Mouse (Mus musculus) hindlimb bud, embryonic 11.5 days (tissue): Measurements from ENCODE around the gene Lrrc8c.

Source experiments
- DNase-seq: peaks from one replicate; pipeline ENCODE4 v3.0.0-alpha.2; 2012; ENCODE audit warnings: low read depth, low spot score; ENCODE audit errors: extremely low spot score

The Lrrc8c gene

GRCm38 (mm10) chr5:105500132-105501121 lies 18.8 kb upstream of the Lrrc8c start:
- DNase-seq: no peak

GRCm38 (mm10) chr5:105501136-105501535 lies 18.1 kb upstream of the Lrrc8c start:
- DNase-seq: no peak

- no peak for DNase-seq
Measured at GRCm38 (mm10) chr5:105508813-105509212, 10.4 kb upstream of the Lrrc8c start.

- no peak for DNase-seq
Measured at GRCm38 (mm10) chr5:105512297-105512696, 6.9 kb upstream of the Lrrc8c start.

- DNase-seq: no peak
Measured at GRCm38 (mm10) chr5:105515532-105515931, 3.7 kb upstream of the Lrrc8c start.

- DNase-seq: no peak
Measured at GRCm38 (mm10) chr5:105516290-105516689, 2.9 kb upstream of the Lrrc8c start.

GRCm38 (mm10) chr5:105517992-105518625 lies 1.1 kb upstream of the Lrrc8c start:
- DNase-seq: no peak

GRCm38 (mm10) chr5:105518626-105519095 lies 527 bp upstream of the Lrrc8c start:
- DNase-seq: no peak

GRCm38 (mm10) chr5:105519976-105520300 lies 750 bp downstream of the Lrrc8c start:
- DNase-seq: no peak

- DNase-seq: no peak
Measured at GRCm38 (mm10) chr5:105520442-105520965, 1.3 kb downstream of the Lrrc8c start.

- DNase-seq: no peak
Measured at GRCm38 (mm10) chr5:105523452-105523851, 4.3 kb downstream of the Lrrc8c start.

GRCm38 (mm10) chr5:105525004-105525403 lies 5.8 kb downstream of the Lrrc8c start:
- DNase-seq: no peak

GRCm38 (mm10) chr5:105526107-105526645 lies 7.0 kb downstream of the Lrrc8c start:
- no peak for DNase-seq

GRCm38 (mm10) chr5:105526766-105527165 lies 7.6 kb downstream of the Lrrc8c start:
- DNase-seq: no peak

GRCm38 (mm10) chr5:105527477-105528331 lies 8.5 kb downstream of the Lrrc8c start:
- no peak for DNase-seq

GRCm38 (mm10) chr5:105530576-105530975 lies 11.4 kb downstream of the Lrrc8c start:
- DNase-seq: no peak

GRCm38 (mm10) chr5:105535186-105535585 lies 16.0 kb downstream of the Lrrc8c start:
- DNase-seq: no peak

- no peak for DNase-seq
Measured at GRCm38 (mm10) chr5:105536172-105536571, 17.0 kb downstream of the Lrrc8c start.

GRCm38 (mm10) chr5:105537101-105537723 lies 18.0 kb downstream of the Lrrc8c start:
- no peak for DNase-seq

GRCm38 (mm10) chr5:105541051-105541450 lies 21.9 kb downstream of the Lrrc8c start:
- no peak for DNase-seq
